Mouse (Mus musculus) lung, postnatal 0 days (tissue): ENCODE data around the gene Lsm2.
A peak's percentile ranks its signal among the peaks of the same experiment; 100 is the strongest.
"Not testable (repeated sequence)": the region's sequence is repeated elsewhere in the genome, so short reads cannot be mapped to it uniquely, and the experiment has no call there.

Experiments
- CTCF ChIP-seq: IDR thresholded peaks from 2 replicates; pipeline ENCODE4 v1.5.1; 2016; ENCODE audit warnings: antibody characterized with exemption, mild to moderate bottlenecking
- EP300 ChIP-seq: IDR thresholded peaks from 2 replicates; pipeline ENCODE4 v1.6.1; 2016; ENCODE audit warnings: antibody characterized with exemption, mild to moderate bottlenecking, control low read depth

GRCm38 (mm10) chr17:34959130-34959778 is 22.4 kb upstream of the Lsm2 start, which contains the start of gene Hspa1b:
- TF ChIP-seq CTCF = not testable (repeated sequence)
- TF ChIP-seq EP300 = peak; percentile 30
